Mouse (Mus musculus) CD4-positive, CD25-positive, alpha-beta regulatory T cell, adult 4 months (primary cell): ENCODE results near the gene Plekhf1. TPM values are rescaled to one million over a fixed set of nuclear protein-coding genes. Genes with fewer than 3 reads are reported as not detected.
A peak's percentile ranks its signal among the peaks of the same experiment; 100 is the strongest.

ENCODE experiments used
- ATAC-seq: one replicate; pipeline ENCODE4 v1.8.0; 2017
- polyA plus RNA-seq, 2 experiments: library from polyadenylated mRNA; unstranded; fragments of 100-300 nt; shearing (Covaris generic); gene quantifications; one replicate each; pipeline ENCODE4 v1.2.1; 2017

The Plekhf1 gene
- polyA plus RNA-seq, 2 experiments from 2014 or later: 0.37 to 0.39 TPM

- no peak for ATAC-seq
Measured at GRCm38 (mm10) chr7:38187796-38188195, 40.0 kb downstream of the Plekhf1 start.

GRCm38 (mm10) chr7:38186861-38187260, 41.0 kb downstream of the Plekhf1 start:
- ATAC-seq: peak; percentile 12

GRCm38 (mm10) chr7:38184786-38185185, 43.0 kb downstream of the Plekhf1 start:
- ATAC-seq: no peak

- no peak for ATAC-seq
Measured at GRCm38 (mm10) chr7:38184418-38184745, 43.4 kb downstream of the Plekhf1 start.

GRCm38 (mm10) chr7:38183709-38184417, 44.0 kb downstream of the Plekhf1 start:
- ATAC-seq: peak; percentile 71

GRCm38 (mm10) chr7:38182962-38183687, 44.7 kb downstream of the Plekhf1 start, which contains the start of gene 1600014C10Rik:
1600014C10Rik (plus strand) TSS chr7:38183217.
- ATAC-seq: peak; percentile 59

- ATAC-seq: peak; percentile 58
Measured at GRCm38 (mm10) chr7:38182596-38182961, 45.2 kb downstream of the Plekhf1 start.

- no peak for ATAC-seq
Measured at GRCm38 (mm10) chr7:38181366-38181765, 46.5 kb downstream of the Plekhf1 start.

GRCm38 (mm10) chr7:38179896-38180295, 47.9 kb downstream of the Plekhf1 start:
- ATAC-seq: no peak

GRCm38 (mm10) chr7:38176056-38176455, 51.8 kb downstream of the Plekhf1 start:
- no peak for ATAC-seq

- no peak for ATAC-seq
Measured at GRCm38 (mm10) chr7:38174321-38175148, 53.3 kb downstream of the Plekhf1 start.

GRCm38 (mm10) chr7:38173871-38174270, 53.9 kb downstream of the Plekhf1 start:
- ATAC-seq: no peak

GRCm38 (mm10) chr7:38167724-38168141, 60.1 kb downstream of the Plekhf1 start:
- ATAC-seq: peak; percentile 60

Other genes starting within 250 kb of the Plekhf1 start
- gene Uri1, start 204.5 kb downstream of the Plekhf1 start, polyA plus RNA-seq: 10 to 100 TPM; 14.7 to 20.8 TPM
- gene Ccne1, start 120.5 kb downstream of the Plekhf1 start, polyA plus RNA-seq: 1 to 10 TPM; 3.3 to 3.5 TPM
- 100 to 1,000 TPM; 152 to 193 TPM for gene 1600014C10Rik, start 44.8 kb downstream of the Plekhf1 start, polyA plus RNA-seq
- 10 to 100 TPM; 28.1 to 28.4 TPM for gene Pop4, start 43.4 kb upstream of the Plekhf1 start, polyA plus RNA-seq